Mouse (Mus musculus) stomach, embryonic 14.5 days (tissue): ENCODE results near the gene 2310011J03Rik. TPM values are rescaled to one million over a fixed set of nuclear protein-coding genes. Genes with fewer than 3 reads are reported as not detected.

ENCODE experiments used
- ATAC-seq: fragments of 200-750 bp; cut with Nextera tagmentation; 2 replicates; pipeline ENCODE4 v1.8.0; 2017; ENCODE audit warnings: low read depth, moderate TSS enrichment; ENCODE audit not compliant: insufficient number of reproducible peaks, insufficient read depth, low FRiP score
- H3K27ac ChIP-seq: fragments of 300-500 bp; sonication (generic); 2 replicates; pipeline ENCODE4 v1.5.1; 2014; ENCODE audit warnings: mild to moderate bottlenecking, low read length, moderate library complexity, mixed read lengths
- H3K27me3 ChIP-seq: fragments of 300-500 bp; sonication (generic); 2 replicates; pipeline ENCODE4 v1.6.1; 2014; ENCODE audit warnings: low read length, control low read depth, mixed read lengths; ENCODE audit not compliant: control insufficient read depth, insufficient read depth
- H3K36me3 ChIP-seq: fragments of 300-500 bp; sonication (generic); 2 replicates; pipeline ENCODE4 v1.6.1; 2014; ENCODE audit warnings: mild to moderate bottlenecking, control low read depth, low read length, moderate library complexity, mixed read lengths; ENCODE audit not compliant: control insufficient read depth, insufficient read depth
- H3K4me1 ChIP-seq: fragments of 300-500 bp; sonication (generic); 2 replicates; pipeline ENCODE4 v1.6.1; 2014; ENCODE audit warnings: low read length, control low read depth, mixed read lengths; ENCODE audit not compliant: control insufficient read depth, insufficient read depth
- H3K4me2 ChIP-seq: fragments of 300-500 bp; sonication (generic); replicated peaks from 2 replicates; pipeline ENCODE4 v1.6.1; 2014; ENCODE audit warnings: low read depth, low read length, control low read depth
- H3K4me3 ChIP-seq: fragments of 300-500 bp; sonication (generic); 2 replicates; pipeline ENCODE4 v1.5.1; 2014; ENCODE audit warnings: low read depth, low read length, control low read depth
- H3K9ac ChIP-seq: fragments of 300-500 bp; sonication (generic); replicated peaks from 2 replicates; pipeline ENCODE4 v1.6.1; 2014; ENCODE audit warnings: low read depth, mild to moderate bottlenecking, control low read depth, low read length, moderate library complexity, mixed read lengths
- H3K9me3 ChIP-seq: fragments of 300-500 bp; sonication (generic); 2 replicates; pipeline ENCODE4 v1.6.1; 2016; ENCODE audit warnings: low read depth, low read length, control low read depth; ENCODE audit not compliant: control insufficient read depth
- WGBS: fragments of 180-500 bp; shearing (Covaris S2); extraction: QIAGEN DNeasy Blood & Tissue Kit; methylation state at CpG from one replicate; pipeline ENCODE4 v1.1.7; 2014; 5-methylcytosine and 5-hydroxymethylcytosine counted together
- polyA plus RNA-seq: library from polyadenylated mRNA; unstranded; fragments of >200 nt; fragmentation: Nextera tagmentation; extraction: Ambion mirVana; gene quantifications from 2 replicates; pipeline ENCODE4 v1.2.1, GENCODE M21; 2014

The 2310011J03Rik gene
- polyA plus RNA-seq, 1 experiment from 2014 or later = 39.6 TPM

DNA sequence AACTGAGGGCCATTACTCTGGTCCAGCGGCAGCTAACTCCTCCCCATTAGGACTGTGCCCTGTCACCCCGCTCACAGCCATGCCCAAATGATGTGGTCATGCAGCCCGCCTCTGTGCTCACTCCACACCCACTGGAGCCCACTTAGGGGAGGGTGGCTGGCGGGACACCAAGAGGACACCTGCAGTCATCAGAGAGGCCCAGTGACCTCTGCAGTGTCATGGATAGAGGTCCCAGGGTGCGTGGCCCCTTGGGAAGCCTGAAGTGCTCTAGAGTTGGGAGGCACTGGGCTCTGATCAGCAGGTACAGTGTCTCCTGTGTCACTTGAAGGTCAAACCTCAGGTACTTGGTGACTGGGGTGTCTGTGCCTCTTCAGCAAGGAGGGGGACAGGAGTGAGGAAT, 23.5 kb downstream of the 2310011J03Rik start:
- 74% methylated on average over 5 of the region's 5 CpGs for WGBS
- no peak overlapping the region for H3K9ac ChIP-seq
- peaks cover 13% of the 10 kb centered on the region; the same call in 1 of the 2 replicates for H3K4me1 ChIP-seq
- H3K36me3 ChIP-seq = peaks cover 13% of the 10 kb centered on the region
- H3K27me3 ChIP-seq = peaks cover 33% of the 10 kb centered on the region
- no peaks in the 10 kb centered on the region for H3K9me3 ChIP-seq
- 0 out of 2 replicates have a peak overlapping the region, but pooled peaks have one; percentile 52 for H3K4me2 ChIP-seq
- no peak overlapping the region for H3K27ac ChIP-seq
- no peak overlapping the region for H3K4me3 ChIP-seq
- no peak for ATAC-seq

DNA sequence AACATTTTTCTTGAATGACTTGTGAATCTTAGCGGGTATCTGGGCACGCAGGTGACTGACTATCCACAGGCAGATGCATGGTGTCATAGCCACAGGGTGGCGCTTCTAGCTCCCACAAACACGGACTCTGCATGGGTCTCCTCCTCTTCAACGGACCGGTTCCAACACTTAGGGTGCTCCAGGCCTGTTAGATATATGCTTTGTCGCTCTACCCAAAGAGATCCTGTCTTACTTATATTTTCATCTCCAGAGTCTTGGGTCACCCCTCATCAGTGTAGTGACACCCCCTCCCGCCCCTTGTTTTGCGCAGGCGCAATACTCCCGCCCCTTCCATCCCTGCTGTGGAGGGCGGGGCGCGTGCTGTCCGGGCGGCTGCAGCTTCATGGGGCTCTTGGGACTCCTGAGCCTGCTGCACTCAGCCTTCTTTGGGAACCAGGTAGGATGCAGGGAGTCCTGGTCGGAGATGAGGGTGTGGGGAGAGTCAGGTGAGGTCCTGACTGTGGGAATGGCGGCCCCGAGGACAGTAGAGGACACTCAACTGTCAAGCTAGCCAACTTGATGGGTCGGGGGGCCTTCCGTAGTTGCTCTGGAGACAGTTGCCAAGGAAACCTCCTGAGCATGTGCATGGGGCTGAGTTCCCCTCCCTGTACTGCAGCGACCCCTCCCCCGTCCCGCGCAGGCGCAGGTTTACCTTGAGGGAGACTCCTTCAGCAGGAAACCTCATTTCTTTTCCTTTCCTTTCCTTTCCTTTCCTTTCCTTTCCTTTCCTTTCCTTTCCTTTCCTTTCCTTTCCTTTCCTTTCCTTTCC, 24.5 kb downstream of the 2310011J03Rik start, which contains the start of gene Apc2:
Apc2 (plus strand) TSS at position 360 of the 808 bp plus-strand sequence.
- Histone ChIP-seq H3K9me3 (no peaks in the 10 kb centered on the region), H3K4me1 (peaks cover 13% of the 10 kb centered on the region; the same call in 1 of the 2 replicates), H3K9ac (no peak within 1 kb of the TSS; the same call in 1 of the 2 replicates), H3K4me3 (peak within 1 kb of the TSS; percentile 32), H3K27me3 (peaks cover 26% of the 10 kb centered on the region), H3K27ac (peak within 1 kb of the TSS; percentile 44; the same call in 1 of the 2 replicates), H3K36me3 (peaks cover 13% of the 10 kb centered on the region), H3K4me2 (peak within 1 kb of the TSS; percentile 52)
- ATAC-seq = peak; percentile 38
- under 1% methylated on average over 26 of the region's 26 CpGs for WGBS

DNA sequence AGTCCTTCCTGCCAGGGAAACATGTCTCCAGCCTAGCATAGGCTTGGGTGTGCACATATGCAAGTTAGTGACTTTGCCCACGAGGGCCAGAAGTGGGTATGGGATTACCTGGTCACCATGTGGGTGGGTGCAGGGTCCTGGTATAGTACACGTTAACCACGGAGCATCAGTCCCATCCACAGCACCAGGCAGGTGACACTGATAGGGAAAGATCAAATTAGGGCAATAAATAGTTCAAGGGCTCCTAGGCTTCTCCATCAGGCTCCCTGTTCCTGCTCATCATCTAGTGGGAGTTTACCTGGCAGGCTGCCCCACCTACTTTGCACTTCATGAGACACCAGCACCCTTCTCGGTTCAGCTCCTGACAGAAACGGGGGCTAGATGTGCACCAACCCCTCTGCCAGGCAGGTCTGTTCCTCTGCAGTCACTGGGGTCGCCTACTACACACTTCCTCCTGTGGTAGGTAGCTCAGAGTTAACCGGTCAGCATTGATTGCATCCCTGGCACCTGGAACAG, 25.5 kb downstream of the 2310011J03Rik start:
- Histone ChIP-seq H3K4me2 (no peak overlapping the region), H3K9me3 (no peaks in the 10 kb centered on the region), H3K36me3 (peaks cover 13% of the 10 kb centered on the region), H3K4me3 (no peak overlapping the region), H3K27me3 (peaks cover 17% of the 10 kb centered on the region), H3K27ac (no peak overlapping the region), H3K9ac (no peak overlapping the region), H3K4me1 (peaks cover 13% of the 10 kb centered on the region; the same call in 1 of the 2 replicates)
- no peak for ATAC-seq
- 47% methylated on average over 7 of the region's 7 CpGs for WGBS

DNA sequence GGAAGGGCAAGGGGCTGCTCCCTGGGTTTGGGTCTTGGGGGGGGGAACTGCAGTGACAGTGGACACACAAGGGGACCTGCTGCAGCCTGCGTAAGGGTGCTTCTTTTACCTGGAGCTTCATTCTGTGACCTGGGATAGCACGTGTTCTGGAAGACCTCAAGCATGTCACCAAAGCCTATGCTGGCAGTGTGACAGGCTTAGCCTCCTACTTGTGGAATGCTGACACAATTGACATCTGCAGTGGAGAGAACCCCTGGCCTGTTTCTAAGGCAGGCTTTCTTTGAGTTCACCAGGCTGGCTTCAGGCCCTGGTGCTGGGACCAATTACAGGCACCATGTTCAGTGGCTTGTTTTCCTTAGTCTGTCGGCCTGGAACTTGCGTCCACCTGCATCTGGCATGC, 26.0 kb downstream of the 2310011J03Rik start:
- WGBS = 76% methylated on average over 4 of the region's 4 CpGs
- no peak overlapping the region for H3K27ac ChIP-seq
- peaks cover 13% of the 10 kb centered on the region; the same call in 1 of the 2 replicates for H3K4me1 ChIP-seq
- no peaks in the 10 kb centered on the region for H3K9me3 ChIP-seq
- H3K36me3 ChIP-seq = peaks cover 13% of the 10 kb centered on the region
- no peak for ATAC-seq
- no peak overlapping the region for H3K4me3 ChIP-seq
- H3K9ac ChIP-seq = no peak overlapping the region
- H3K4me2 ChIP-seq = no peak overlapping the region
- peaks cover 12% of the 10 kb centered on the region for H3K27me3 ChIP-seq

DNA sequence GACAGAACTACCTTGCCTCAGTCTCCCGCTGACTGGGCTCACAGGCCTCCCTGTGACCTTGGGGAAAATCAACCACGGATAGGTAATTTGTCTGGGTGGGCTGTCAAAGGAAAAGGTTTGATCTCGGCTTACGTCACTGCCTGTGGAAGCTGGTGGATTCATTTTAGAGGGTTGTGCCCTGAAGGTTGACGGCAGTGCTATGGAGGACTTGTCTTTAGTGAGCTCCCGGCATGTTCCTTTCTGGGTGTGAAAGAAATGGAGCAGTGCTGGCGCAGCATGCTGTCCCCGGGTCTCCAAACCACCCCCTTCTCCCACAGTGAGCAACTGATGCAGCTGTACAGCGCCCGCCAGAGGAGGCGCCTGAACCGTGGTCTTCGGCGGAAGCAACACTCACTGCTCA, 27.0 kb downstream of the 2310011J03Rik start:
- ATAC-seq = no peak
- Histone ChIP-seq H3K27me3 (peaks cover 2% of the 10 kb centered on the region; the same call in 1 of the 2 replicates), H3K4me2 (peak overlapping the region; percentile 96), H3K9me3 (no peaks in the 10 kb centered on the region), H3K36me3 (peaks cover 22% of the 10 kb centered on the region), H3K4me3 (peak overlapping the region; percentile 95), H3K27ac (no peak overlapping the region; the same call in 1 of the 2 replicates), H3K4me1 (peaks cover 13% of the 10 kb centered on the region; the same call in 1 of the 2 replicates), H3K9ac (peak overlapping the region; percentile 98)
- 22% methylated on average over 14 of the region's 14 CpGs for WGBS

DNA sequence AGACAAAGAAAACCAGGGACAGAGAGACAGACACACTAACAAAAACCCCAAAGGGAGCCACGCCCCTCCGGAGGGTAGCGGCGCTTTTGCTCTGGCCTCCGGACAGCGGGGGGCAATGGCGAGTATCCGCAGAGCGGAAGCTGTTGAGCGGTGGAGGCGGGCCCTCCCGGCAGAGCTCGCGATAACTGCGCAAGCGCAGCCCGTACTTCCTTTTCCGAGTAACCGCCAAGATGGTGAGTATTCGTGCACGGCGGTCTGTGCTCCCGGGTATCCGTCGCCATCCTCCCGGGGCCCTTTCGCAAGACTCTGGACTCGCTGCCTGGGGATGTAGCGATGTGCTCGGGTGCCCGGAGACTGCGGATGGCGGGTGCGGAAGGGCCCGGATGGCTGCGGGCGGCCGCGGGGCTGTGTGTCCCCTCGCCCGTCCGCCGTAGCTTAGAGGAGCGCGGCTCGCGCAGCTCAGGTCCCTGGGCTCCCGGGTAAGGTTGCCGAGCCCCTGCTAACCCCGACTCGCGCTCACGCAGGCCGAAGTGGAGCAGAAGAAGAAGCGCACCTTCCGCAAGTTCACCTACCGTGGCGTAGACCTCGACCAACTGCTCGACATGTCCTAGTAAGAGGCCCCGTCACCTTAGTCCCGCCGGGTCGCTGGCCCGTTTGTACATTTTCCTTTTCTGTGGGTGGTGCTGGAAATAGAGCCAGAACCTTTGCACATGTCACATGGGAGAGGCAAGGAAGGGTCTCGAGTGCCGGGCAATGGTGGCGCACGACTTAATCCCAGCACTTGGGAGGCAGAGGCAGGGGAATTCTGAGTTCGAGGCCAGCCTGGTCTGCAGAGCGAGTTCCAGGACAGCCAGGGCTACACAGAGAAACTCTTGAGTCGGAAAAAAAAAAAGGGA, 27.8 kb downstream of the 2310011J03Rik start, which contains the start of gene Rps15:
Rps15 (plus strand) TSS at position 203 of the 896 bp plus-strand sequence.
- Histone ChIP-seq H3K4me2 (peak within 1 kb of the TSS; percentile 96), H3K4me1 (peaks cover 13% of the 10 kb centered on the region; the same call in 1 of the 2 replicates), H3K27ac (peak within 1 kb of the TSS; percentile 93), H3K9me3 (no peaks in the 10 kb centered on the region), H3K27me3 (no peaks in the 10 kb centered on the region), H3K4me3 (peak within 1 kb of the TSS; percentile 95), H3K9ac (peak within 1 kb of the TSS; percentile 98), H3K36me3 (peaks cover 28% of the 10 kb centered on the region)
- peak; percentile 89 for ATAC-seq
- under 1% methylated on average over 72 of the region's 72 CpGs for WGBS

DNA sequence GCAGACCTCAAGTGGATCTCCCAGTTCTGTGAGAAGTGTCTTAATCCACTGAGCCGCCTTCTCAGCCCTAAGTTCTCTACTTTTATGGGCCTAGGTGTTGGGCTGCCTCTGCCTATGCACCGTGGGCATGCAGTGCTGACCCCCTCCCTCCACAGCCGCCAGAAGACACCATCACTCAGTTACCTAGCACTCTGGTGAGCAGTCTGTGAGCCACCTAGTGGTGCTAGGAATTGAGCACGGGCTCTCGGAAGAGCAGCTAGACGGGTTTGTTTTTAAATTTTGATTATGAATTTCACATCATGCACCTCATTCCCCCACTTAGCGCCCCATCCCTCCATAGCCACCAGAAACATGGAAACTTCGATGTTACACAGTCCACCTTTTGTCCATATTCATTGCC, 31.7 kb downstream of the 2310011J03Rik start:
- H3K36me3 ChIP-seq = peaks cover 47% of the 10 kb centered on the region
- H3K9me3 ChIP-seq = no peaks in the 10 kb centered on the region
- no peak overlapping the region for H3K4me3 ChIP-seq
- H3K27me3 ChIP-seq = no peaks in the 10 kb centered on the region
- H3K27ac ChIP-seq = no peak overlapping the region
- H3K4me2 ChIP-seq = no peak overlapping the region
- no peak for ATAC-seq
- WGBS = 67% methylated on average over 8 of the region's 8 CpGs
- no peak overlapping the region for H3K9ac ChIP-seq
- H3K4me1 ChIP-seq = 0 out of 2 replicates have a peak, but pooled peaks cover 2% of the 10 kb centered on the region

DNA sequence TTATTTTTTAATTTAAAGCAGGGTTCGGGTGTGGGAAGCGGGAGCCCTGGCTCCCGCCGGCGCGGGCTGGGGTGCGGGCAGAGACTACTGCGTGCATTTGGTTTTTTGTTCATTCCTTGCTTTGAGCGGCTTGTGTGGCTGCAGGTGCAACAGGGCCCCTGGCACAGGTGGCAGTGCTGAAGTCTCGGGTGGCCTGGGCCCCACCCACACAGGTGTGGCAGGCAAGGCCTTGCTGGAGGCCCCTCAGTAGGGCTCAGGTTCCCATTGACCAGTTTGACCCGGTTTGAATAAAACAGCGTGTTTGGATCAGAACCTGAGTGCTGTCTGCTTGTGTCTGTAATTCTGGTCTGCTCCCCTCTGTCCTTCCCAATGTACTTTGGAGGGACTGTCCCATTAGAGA, 32.2 kb downstream of the 2310011J03Rik start:
- Histone ChIP-seq H3K27me3 (no peaks in the 10 kb centered on the region), H3K36me3 (peaks cover 53% of the 10 kb centered on the region), H3K27ac (no peak overlapping the region), H3K4me3 (no peak overlapping the region), H3K9me3 (no peaks in the 10 kb centered on the region), H3K4me1 (no peaks in the 10 kb centered on the region), H3K9ac (no peak overlapping the region), H3K4me2 (no peak overlapping the region)
- no peak for ATAC-seq
- WGBS = 85% methylated on average over 12 of the region's 12 CpGs
